Mouse (Mus musculus) cortical plate, adult 2 months (tissue): ENCODE measurements around the gene Irak2.

ENCODE experiments used
- CTCF ChIP-seq: fragments of 200-500 bp; IDR thresholded peaks from 2 replicates; pipeline ENCODE4 v1.5.1; 2011; ENCODE audit warnings: mild to moderate bottlenecking, control low read depth, low read length; ENCODE audit not compliant: insufficient read depth; ENCODE audit errors: extremely low read depth
- POLR2A ChIP-seq: fragments of 200-500 bp; IDR thresholded peaks from 2 replicates; pipeline ENCODE4 v1.6.1; 2011; ENCODE audit warnings: mild to moderate bottlenecking, low read length, control low read depth; ENCODE audit not compliant: insufficient read depth; ENCODE audit errors: extremely low read depth

GRCm38 (mm10) chr6:113644808-113645207, 6.5 kb downstream of the Irak2 start:
- TF ChIP-seq POLR2A: no peak
- no peak for TF ChIP-seq CTCF
